Mouse (Mus musculus) ES-E14 (cell line): ENCODE measurements at regions not wholly inside any gene's neighbourhood (a gene's known extent, or its start where the extent isn't known, plus 50 kb on each side); places are given as distances from the start of the nearest gene placed in this dataset.

Experiments used
- CHD2 ChIP-seq: IDR thresholded peaks from 2 replicates; pipeline ENCODE4 v1.6.1; 2014; ENCODE audit warnings: mild to moderate bottlenecking, low read depth, low read length, inconsistent platforms
- HCFC1 ChIP-seq: IDR thresholded peaks from 2 replicates; pipeline ENCODE4 v1.6.1; 2012; ENCODE audit warnings: low read length, inconsistent platforms, borderline replicate concordance; ENCODE audit not compliant: insufficient read depth
- MAFK ChIP-seq: IDR thresholded peaks from 2 replicates; pipeline ENCODE4 v1.6.1; 2014; ENCODE audit warnings: mild to moderate bottlenecking, low read depth, low read length, inconsistent platforms; ENCODE audit not compliant: insufficient read depth
- ZC3H11A ChIP-seq: IDR thresholded peaks from 2 replicates; pipeline ENCODE4 v1.6.1; 2012; ENCODE audit warnings: low read depth, mild to moderate bottlenecking, inconsistent platforms, low read length, borderline replicate concordance
- ZNF384 ChIP-seq: IDR thresholded peaks from 2 replicates; pipeline ENCODE4 v1.6.1; 2012; ENCODE audit warnings: low read depth, low read length, inconsistent platforms

- TF ChIP-seq MAFK = no peak
- TF ChIP-seq ZNF384 = no peak
- TF ChIP-seq CHD2 = no peak
- TF ChIP-seq ZC3H11A = no peak
- no peak for TF ChIP-seq HCFC1
Measured at GRCm38 (mm10) chr12:29137455-29137854, 385.9 kb downstream of the Eipr1 start.
